Mouse (Mus musculus) duodenum, adult 2 months (tissue): ENCODE results near the gene Rps17. TPM values are rescaled to one million over a fixed set of nuclear protein-coding genes. Genes with fewer than 3 reads are reported as not detected.

Experiments used
- polyA plus RNA-seq: library from polyadenylated mRNA; depleted of rRNA; stranded (reverse); fragments of >200 nt; gene quantifications from 2 replicates; pipeline ENCODE4 v1.2.3, GENCODE M21; 2012; ENCODE audit warnings: low replicate concordance; rRNA removed

The Rps17 gene
- polyA plus RNA-seq, result 362 and 399 TPM in 2 replicates

DNA sequence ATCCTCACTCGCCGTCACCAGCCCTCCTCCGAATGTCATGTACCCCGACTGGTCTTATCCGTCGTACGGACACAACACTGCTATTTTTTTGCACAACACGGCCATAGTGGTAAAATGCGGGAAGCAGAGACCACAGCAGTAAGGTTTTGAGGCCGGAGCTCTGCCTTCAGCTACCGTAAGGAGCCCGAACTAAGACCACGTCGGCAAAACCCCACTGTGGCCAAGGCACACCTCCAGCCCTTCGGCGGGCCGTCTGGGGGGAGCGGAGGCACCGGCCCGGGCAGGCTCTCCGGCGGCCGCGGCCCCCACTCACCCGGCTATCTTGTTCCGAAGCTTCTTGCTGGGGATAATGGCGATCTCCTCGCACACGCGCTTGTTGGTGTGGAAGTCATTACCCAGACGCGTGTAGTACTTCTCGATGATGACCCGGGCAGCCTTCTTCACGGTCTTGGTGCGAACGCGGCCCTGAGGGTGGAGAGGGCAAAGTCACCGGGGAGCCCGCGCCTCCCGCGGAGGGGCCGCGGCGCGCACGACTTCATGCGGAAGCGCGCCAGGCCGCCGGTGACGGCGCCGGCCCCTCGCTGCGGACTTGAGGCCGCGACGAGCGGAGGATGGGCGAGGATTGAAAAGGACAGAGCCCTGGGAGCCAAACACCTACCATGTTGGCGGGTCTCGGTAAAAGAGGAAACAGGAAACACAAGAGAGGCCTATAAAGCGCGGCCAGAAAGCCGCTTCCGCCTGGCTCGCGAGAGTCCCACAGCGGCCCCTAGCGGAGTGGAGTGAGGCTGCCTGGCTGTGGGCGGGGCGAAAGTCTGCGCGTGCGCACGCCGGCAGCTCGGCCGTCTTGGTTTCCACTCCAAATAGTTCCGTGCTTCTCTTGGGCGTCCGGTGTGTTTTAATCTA lies at the start of gene Rps17:
Rps17 (minus strand) TSS at position 711 of the 903 bp plus-strand sequence.

Other genes with a start within 250 kb of the Rps17 start
- gene Slc28a1, start 230.5 kb downstream of the Rps17 start, polyA plus RNA-seq, result 83.4 and 128 TPM in 2 replicates
- 2.3 and 3.8 TPM in 2 replicates for gene Pde8a, start 131.7 kb downstream of the Rps17 start, polyA plus RNA-seq
- gene Cpeb1, start 110.2 kb upstream of the Rps17 start, polyA plus RNA-seq, result 0.44 and 1.3 TPM in 2 replicates
- gene Ap3b2, start 148.7 kb upstream of the Rps17 start, polyA plus RNA-seq, result 1.0 and 1.9 TPM in 2 replicates
- gene BC048679, start 153.0 kb upstream of the Rps17 start, polyA plus RNA-seq, result not detected in 2 replicates
- 0.04 TPM in 1 of 2 replicates, not detected in the other for gene Fsd2, start 221.7 kb upstream of the Rps17 start, polyA plus RNA-seq
- gene Whamm, start 226.0 kb upstream of the Rps17 start, polyA plus RNA-seq, result 21.4 and 40.7 TPM in 2 replicates